Mouse (Mus musculus): ENCODE measurements at regions not wholly inside any gene's neighbourhood (a gene's known extent, or its start where the extent isn't known, plus 50 kb on each side); places are given as distances from the start of the nearest gene placed in this dataset.
"Not testable (repeated sequence)": the region's sequence is repeated elsewhere in the genome, so short reads cannot be mapped to it uniquely, and the experiment has no call there.

DNA sequence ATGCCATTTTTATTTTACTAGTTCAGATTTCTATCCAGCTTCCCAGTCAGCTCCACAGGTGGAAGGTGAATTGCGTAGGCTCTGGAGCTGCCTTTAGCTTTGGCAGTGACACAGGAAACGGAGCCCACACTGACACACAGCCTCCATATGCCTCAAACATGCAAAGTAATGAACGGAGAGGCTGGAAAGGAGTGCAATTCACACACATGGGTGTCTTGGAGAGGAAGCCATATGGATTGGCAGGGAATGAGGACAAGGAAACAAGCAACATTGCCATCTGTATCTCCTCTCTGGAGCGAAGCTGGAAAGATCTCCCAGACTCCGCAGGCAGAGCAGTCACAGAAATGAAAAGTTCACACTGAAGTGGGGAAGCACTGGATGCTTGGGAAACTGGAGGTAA is 201.6 kb upstream of the 4930452B06Rik start:
- DNase-seq (ENCODE audit: low spot score) (no peak), ATAC-seq (replicated peaks; ENCODE audit: low FRiP score, low read depth) (no peak)
- no peaks in the 10 kb centered on the region for H3K27me3 ChIP-seq (ENCODE audit: insufficient read depth, low read length)
- H3K4me3 ChIP-seq (replicated peaks; ENCODE audit: low read depth, low read length), result no peak overlapping the region
- H3K4me1 ChIP-seq (replicated peaks; ENCODE audit: insufficient read depth, low read length), result no peaks in the 10 kb centered on the region
- no peak overlapping the region for H3K27ac ChIP-seq
- WGBS, result 88% methylated on average over 5 of the region's 5 CpGs
- H3K36me3 ChIP-seq (ENCODE audit: insufficient read depth, low read length), result no peaks in the 10 kb centered on the region
- no peak overlapping the region for H3K4me2 ChIP-seq (ENCODE audit: low read length)
- no peaks in the 10 kb centered on the region for H3K9me3 ChIP-seq (replicated peaks; ENCODE audit: low read length)
- no peak overlapping the region for H3K9ac ChIP-seq (ENCODE audit: low read depth, low read length)
- TF ChIP-seq CTCF (IDR thresholded peaks at IDR 0.05; ENCODE audit: low read depth), result no peak

DNA sequence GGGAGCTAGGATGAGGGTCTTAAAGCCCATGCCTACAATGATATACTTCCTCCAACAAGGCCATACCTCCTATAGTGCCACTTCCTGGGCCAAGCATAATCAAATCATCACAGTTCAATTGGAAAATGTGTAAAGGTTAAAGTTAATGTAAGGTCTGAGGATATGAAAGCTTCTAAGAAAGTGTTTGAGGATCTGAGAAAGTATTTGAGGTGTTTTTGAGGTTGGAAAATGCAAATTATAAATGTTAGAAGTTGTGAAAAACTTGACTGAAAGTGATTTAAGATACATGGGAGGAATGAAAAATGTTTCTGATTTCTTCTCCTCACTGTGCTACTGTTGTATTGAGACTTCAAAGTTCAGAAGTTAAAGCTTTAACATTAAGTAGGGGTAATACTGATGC is 185.5 kb upstream of the 4930452B06Rik start:
- H3K9me3 ChIP-seq (replicated peaks; ENCODE audit: low read length), result no peaks in the 10 kb centered on the region
- no peak overlapping the region for H3K4me3 ChIP-seq (replicated peaks; ENCODE audit: low read depth, low read length)
- H3K27ac ChIP-seq, result no peak overlapping the region
- no peaks in the 10 kb centered on the region for H3K27me3 ChIP-seq (ENCODE audit: insufficient read depth, low read length)
- no peak for ATAC-seq (replicated peaks; ENCODE audit: low FRiP score, low read depth)
- no peak overlapping the region for H3K9ac ChIP-seq (ENCODE audit: low read depth, low read length)
- H3K36me3 ChIP-seq (ENCODE audit: insufficient read depth, low read length), result no peaks in the 10 kb centered on the region
- DNase-seq (ENCODE audit: low spot score), result no peak
- no peak for TF ChIP-seq CTCF (IDR thresholded peaks at IDR 0.05; ENCODE audit: low read depth)
- H3K4me2 ChIP-seq (ENCODE audit: low read length), result no peak overlapping the region
- no peaks in the 10 kb centered on the region for H3K4me1 ChIP-seq (replicated peaks; ENCODE audit: insufficient read depth, low read length)

- Histone ChIP-seq H3K27ac (no peak overlapping the region), H3K4me2 (ENCODE audit: low read length) (no peak overlapping the region), H3K36me3 (ENCODE audit: insufficient read depth, low read length) (no peaks in the 10 kb centered on the region), H3K4me3 (replicated peaks; ENCODE audit: low read depth, low read length) (no peak overlapping the region), H3K9ac (ENCODE audit: low read depth, low read length) (no peak overlapping the region), H3K4me1 (replicated peaks; ENCODE audit: insufficient read depth, low read length) (no peaks in the 10 kb centered on the region), H3K27me3 (ENCODE audit: insufficient read depth, low read length) (no peaks in the 10 kb centered on the region), H3K9me3 (replicated peaks; ENCODE audit: low read length) (no peaks in the 10 kb centered on the region)
- ATAC-seq (replicated peaks; ENCODE audit: low FRiP score, low read depth) (no peak), DNase-seq (ENCODE audit: low spot score) (no peak)
- TF ChIP-seq CTCF (IDR thresholded peaks at IDR 0.05; ENCODE audit: low read depth), result no peak
These were observed 184.2 kb upstream of the 4930452B06Rik start for GRCm38 (mm10) chr14:8850208-8850607.

DNA sequence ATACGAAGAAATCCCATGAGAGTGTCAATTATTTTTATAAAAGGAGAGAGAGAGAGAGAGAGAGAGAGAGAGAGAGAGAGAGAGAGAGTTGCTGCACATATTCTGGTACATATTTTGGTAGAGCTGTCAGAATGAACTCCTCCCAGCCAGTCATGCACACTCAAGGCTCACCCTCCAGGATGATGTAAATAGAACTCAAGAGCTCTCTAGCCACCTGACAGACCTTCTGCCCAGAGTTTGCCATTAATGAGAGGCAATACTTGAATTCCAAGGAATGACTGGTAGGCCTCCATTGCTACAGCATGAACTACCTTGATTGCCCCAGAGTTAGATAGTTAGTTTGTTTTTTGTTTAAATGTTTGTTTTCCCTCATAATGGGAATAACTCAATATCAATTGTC is 167.5 kb upstream of the 4930452B06Rik start:
- H3K9me3 ChIP-seq (replicated peaks; ENCODE audit: low read length), result no peaks in the 10 kb centered on the region
- TF ChIP-seq CTCF (IDR thresholded peaks at IDR 0.05; ENCODE audit: low read depth), result no peak
- ATAC-seq (replicated peaks; ENCODE audit: low FRiP score, low read depth), result no peak
- H3K27ac ChIP-seq, result no peak overlapping the region
- no peak overlapping the region for H3K4me2 ChIP-seq (ENCODE audit: low read length)
- H3K4me3 ChIP-seq (replicated peaks; ENCODE audit: low read depth, low read length), result no peak overlapping the region
- no peaks in the 10 kb centered on the region for H3K4me1 ChIP-seq (replicated peaks; ENCODE audit: insufficient read depth, low read length)
- no peak overlapping the region for H3K9ac ChIP-seq (ENCODE audit: low read depth, low read length)
- no peaks in the 10 kb centered on the region for H3K36me3 ChIP-seq (ENCODE audit: insufficient read depth, low read length)
- DNase-seq (ENCODE audit: low spot score), result no peak
- H3K27me3 ChIP-seq (ENCODE audit: insufficient read depth, low read length), result no peaks in the 10 kb centered on the region
- WGBS, result 80% methylated on average over 1 of the region's 1 CpGs

DNA sequence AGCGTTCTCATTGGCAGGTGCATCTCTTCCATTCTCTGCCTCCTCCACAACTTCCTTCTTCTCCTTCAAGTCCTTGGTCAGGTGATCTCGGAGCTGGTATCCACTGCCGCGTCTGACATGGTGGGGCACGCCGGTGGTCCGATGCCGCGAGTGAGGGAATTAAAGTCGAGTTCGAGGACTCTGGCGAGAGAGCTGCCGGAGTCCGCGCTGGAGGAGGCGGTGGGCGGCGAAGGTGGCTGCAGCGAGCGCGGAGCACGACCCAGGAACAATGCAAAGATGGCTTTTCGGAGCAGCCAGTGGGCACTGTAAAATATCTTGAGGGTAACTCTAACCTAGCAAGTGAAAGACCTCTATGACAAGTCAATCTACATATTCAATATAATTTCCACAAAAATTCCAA is 134.2 kb upstream of the 4930452B06Rik start:
- not testable (repeated sequence) for H3K27me3 ChIP-seq (ENCODE audit: insufficient read depth, low read length); H3K4me3 ChIP-seq (replicated peaks; ENCODE audit: low read depth, low read length); ATAC-seq (replicated peaks; ENCODE audit: low FRiP score, low read depth); DNase-seq (ENCODE audit: low spot score); H3K9me3 ChIP-seq (replicated peaks; ENCODE audit: low read length); H3K9ac ChIP-seq (ENCODE audit: low read depth, low read length); H3K27ac ChIP-seq; H3K4me2 ChIP-seq (ENCODE audit: low read length); H3K36me3 ChIP-seq (ENCODE audit: insufficient read depth, low read length); H3K4me1 ChIP-seq (replicated peaks; ENCODE audit: insufficient read depth, low read length)
- 62% methylated on average over 23 of the region's 23 CpGs for WGBS

GRCm38 (mm10) chr14:8789348-8789747 is 123.3 kb upstream of the 4930452B06Rik start:
- TF ChIP-seq CTCF (IDR thresholded peaks at IDR 0.05; ENCODE audit: low read depth), result no peak
- H3K4me3 ChIP-seq (replicated peaks; ENCODE audit: low read depth, low read length), result no peak overlapping the region
- 68% methylated on average over 1 of the region's 1 CpGs for WGBS
- no peaks in the 10 kb centered on the region for H3K4me1 ChIP-seq (replicated peaks; ENCODE audit: insufficient read depth, low read length)
- ATAC-seq (replicated peaks; ENCODE audit: low FRiP score, low read depth), result no peak
- H3K36me3 ChIP-seq (ENCODE audit: insufficient read depth, low read length), result no peaks in the 10 kb centered on the region
- H3K4me2 ChIP-seq (ENCODE audit: low read length), result no peak overlapping the region
- no peak overlapping the region for H3K27ac ChIP-seq
- H3K27me3 ChIP-seq (ENCODE audit: insufficient read depth, low read length), result no peaks in the 10 kb centered on the region
- no peak overlapping the region for H3K9ac ChIP-seq (ENCODE audit: low read depth, low read length)
- H3K9me3 ChIP-seq (replicated peaks; ENCODE audit: low read length), result no peaks in the 10 kb centered on the region
- DNase-seq (ENCODE audit: low spot score), result peak; percentile 18

DNA sequence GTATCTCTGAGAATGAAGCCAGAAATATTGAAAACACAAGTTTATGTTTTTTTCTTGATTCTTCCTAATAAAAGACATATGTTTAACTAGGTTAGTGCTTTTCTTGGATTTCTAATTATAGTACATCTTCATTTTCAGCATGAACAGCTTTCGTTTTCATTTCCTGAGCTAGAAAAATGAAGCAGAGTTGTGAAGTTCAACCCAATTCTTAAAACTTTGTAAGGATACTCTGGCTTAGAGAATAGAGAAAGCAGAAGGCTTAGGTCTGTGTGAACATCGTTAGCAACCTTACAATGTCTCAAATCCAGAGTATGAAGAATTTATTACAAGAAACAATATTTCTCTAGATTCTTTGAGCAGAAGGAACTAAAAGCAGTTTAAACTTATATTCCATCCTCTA is 94.5 kb upstream of the 4930452B06Rik start:
- Histone ChIP-seq H3K4me2 (ENCODE audit: low read length) (no peak overlapping the region), H3K4me3 (replicated peaks; ENCODE audit: low read depth, low read length) (no peak overlapping the region), H3K4me1 (replicated peaks; ENCODE audit: insufficient read depth, low read length) (no peaks in the 10 kb centered on the region), H3K9me3 (replicated peaks; ENCODE audit: low read length) (no peaks in the 10 kb centered on the region), H3K27ac (no peak overlapping the region), H3K27me3 (ENCODE audit: insufficient read depth, low read length) (no peaks in the 10 kb centered on the region), H3K36me3 (ENCODE audit: insufficient read depth, low read length) (no peaks in the 10 kb centered on the region), H3K9ac (ENCODE audit: low read depth, low read length) (no peak overlapping the region)
- no peak for ATAC-seq (replicated peaks; ENCODE audit: low FRiP score, low read depth)
- WGBS, result 66% methylated on average over 2 of the region's 2 CpGs
- no peak for DNase-seq (ENCODE audit: low spot score)
- TF ChIP-seq CTCF (IDR thresholded peaks at IDR 0.05; ENCODE audit: low read depth), result no peak
